ENCODE assay signal across 9 mouse cellular contexts in genomic region chr6:54164777-54165176, GRCm38 (mm10).
DNase-seq lines count a peak whose midpoint lies in the region; ATAC-seq and TF ChIP-seq lines count a peak whose summit lies in the region.
"Had no signal": no experiment of that assay in that cellular context is flagged by ENCODE, and none has a peak within 500 bp of the region (broad histone marks: within the 10 kb centered on the region; RNA-seq: fewer than 3 reads in every experiment).

No protein-coding gene starts in this region.

- no peak overlapping the region for H3K4me3 ChIP-seq in forebrain, postnatal 0 days (ENCODE audit: low read depth, low read length)
- H3K4me3 ChIP-seq in forebrain, embryonic 14.5 days (ENCODE audit: low read depth, low read length), result no peak overlapping the region
- no peak overlapping the region for H3K4me3 ChIP-seq in lung, adult 2 months (replicated peaks; ENCODE audit: extremely low read depth, low read depth, low read length)
- H3K4me3 ChIP-seq: limb, embryonic 15.5 days had no signal

- DNase-seq in forebrain, postnatal 0 days, result no peak
- no peak for DNase-seq in forebrain, embryonic 14.5 days (ENCODE audit: low spot score)
- peak; percentile 50 for DNase-seq in urinary bladder, postnatal 14 days (ENCODE audit: low spot score)
- no peak for DNase-seq in urinary bladder, adult 18-20 months (ENCODE audit: low spot score in 2 of 2)
- DNase-seq in kidney, adult 18-20 months, result peak; percentile 69
- DNase-seq in lung, adult 2 months, result peak; percentile 45
- DNase-seq in right cerebral cortex, postnatal 4 days, result peak; percentile 24

- WGBS in forebrain, postnatal 0 days, result 48% methylated on average over 4 of the region's 4 CpGs
- 36% methylated on average over 4 of the region's 4 CpGs for WGBS in forebrain, embryonic 14.5 days
- WGBS in lung, adult 2 months, result 62% methylated on average over 4 of the region's 4 CpGs

- peak; percentile 56 for TF ChIP-seq CTCF in forebrain, postnatal 0 days (IDR thresholded peaks at IDR 0.05; ENCODE audit: low read depth)
- peak; percentile 78 for TF ChIP-seq CTCF in lung, adult 2 months (IDR thresholded peaks at IDR 0.05; ENCODE audit: insufficient read depth, low read length)

- H3K27ac ChIP-seq in forebrain, postnatal 0 days (ENCODE audit: low read depth, low read length), result no peak overlapping the region
- H3K27ac ChIP-seq in forebrain, embryonic 14.5 days (ENCODE audit: low read depth, low read length), result no peak overlapping the region
- H3K27ac ChIP-seq: limb, embryonic 15.5 days had no signal

- no peak overlapping the region for H3K4me2 ChIP-seq in forebrain, postnatal 0 days (ENCODE audit: low read depth)
- H3K4me2 ChIP-seq in forebrain, embryonic 14.5 days (ENCODE audit: low read length), result no peak overlapping the region
- H3K4me2 ChIP-seq: limb, embryonic 15.5 days had no signal

- no peak overlapping the region for H3K9ac ChIP-seq in forebrain, postnatal 0 days
- no peak overlapping the region for H3K9ac ChIP-seq in forebrain, embryonic 14.5 days (ENCODE audit: low read length)
- H3K9ac ChIP-seq: limb, embryonic 15.5 days had no signal

- no peaks in the 10 kb centered on the region for H3K9me3 ChIP-seq in forebrain, postnatal 0 days (ENCODE audit: low read length)
- H3K9me3 ChIP-seq in forebrain, embryonic 14.5 days (replicated peaks; ENCODE audit: control insufficient read depth, low read length), result no peaks in the 10 kb centered on the region
- H3K9me3 ChIP-seq: limb, embryonic 15.5 days had no signal

- H3K36me3 ChIP-seq in forebrain, postnatal 0 days (ENCODE audit: insufficient read depth), result no peaks in the 10 kb centered on the region
- no peaks in the 10 kb centered on the region for H3K36me3 ChIP-seq in forebrain, embryonic 14.5 days (ENCODE audit: control insufficient read depth, insufficient read depth, low read length)
- H3K36me3 ChIP-seq: limb, embryonic 15.5 days had no signal

- no peak for ATAC-seq in forebrain, postnatal 0 days
- ATAC-seq in forebrain, embryonic 14.5 days, result no peak
- ATAC-seq in common myeloid progenitor, adult 5-6 weeks (replicated peaks; ENCODE audit: low read depth, poor library complexity, severe bottlenecking), result peak; percentile 34; the same call in 1 of the 2 replicates

- no peaks in the 10 kb centered on the region for H3K4me1 ChIP-seq in forebrain, postnatal 0 days (ENCODE audit: insufficient read depth)
- H3K4me1 ChIP-seq in forebrain, embryonic 14.5 days (ENCODE audit: control insufficient read depth, insufficient read depth, low read length), result no peaks in the 10 kb centered on the region
- H3K4me1 ChIP-seq in lung, adult 2 months (ENCODE audit: control insufficient read depth, insufficient read depth, low read length), result no peaks in the 10 kb centered on the region

- no peak for TF ChIP-seq POLR2A in lung, adult 2 months (IDR thresholded peaks at IDR 0.05; ENCODE audit: borderline replicate concordance, extremely low read depth, low read depth, low read length)

- no peaks in the 10 kb centered on the region for H3K27me3 ChIP-seq in forebrain, postnatal 0 days (ENCODE audit: insufficient read depth, low read length)
- no peaks in the 10 kb centered on the region for H3K27me3 ChIP-seq in forebrain, embryonic 14.5 days (replicated peaks; ENCODE audit: control insufficient read depth, insufficient read depth, low read length)

Comparison
In these comparisons a context has a peak if more than half of its experiments do, and no peak if none do; other contexts are left out.
1. DNase-seq: peak in urinary bladder, postnatal 14 days (single experiment), kidney, adult 18-20 months (single experiment), lung, adult 2 months (single experiment) and right cerebral cortex, postnatal 4 days (single experiment); none in forebrain, postnatal 0 days (single experiment), forebrain, embryonic 14.5 days (single experiment) and urinary bladder, adult 18-20 months (0 of 2).